Mouse (Mus musculus) midbrain, embryonic 12.5 days (tissue): ENCODE measurements around the gene Stmn1. TPM values are rescaled to one million over a fixed set of nuclear protein-coding genes. Genes with fewer than 3 reads are reported as not detected.
A peak's percentile ranks its signal among the peaks of the same experiment; 100 is the strongest.
"Not testable (repeated sequence)": the region's sequence is repeated elsewhere in the genome, so short reads cannot be mapped to it uniquely, and the experiment has no call there.

Experiments used
- ATAC-seq: fragments of 200-750 bp; cut with Nextera tagmentation; 2 replicates; pipeline ENCODE4 v1.8.0; 2017; ENCODE audit warnings: low read depth, moderate TSS enrichment, moderate library complexity; ENCODE audit not compliant: low FRiP score
- H3K27ac ChIP-seq: fragments of 300-500 bp; sonication (generic); replicated peaks from 2 replicates; pipeline ENCODE4 v1.5.1; 2016; ENCODE audit warnings: mild to moderate bottlenecking
- H3K27me3 ChIP-seq: fragments of 300-500 bp; sonication (generic); 2 replicates; pipeline ENCODE4 v1.6.1; 2016; ENCODE audit warnings: mild to moderate bottlenecking
- H3K36me3 ChIP-seq: fragments of 300-500 bp; sonication (generic); 2 replicates; pipeline ENCODE4 v1.6.1; 2016
- H3K4me1 ChIP-seq: fragments of 300-500 bp; sonication (generic); 2 replicates; pipeline ENCODE4 v1.6.1; 2016
- H3K4me2 ChIP-seq: fragments of 300-500 bp; sonication (generic); replicated peaks from 2 replicates; pipeline ENCODE4 v1.6.1; 2016; ENCODE audit warnings: mild to moderate bottlenecking, moderate library complexity
- H3K4me3 ChIP-seq: fragments of 300-500 bp; sonication (generic); 2 replicates; pipeline ENCODE4 v1.5.1; 2016; ENCODE audit warnings: mild to moderate bottlenecking
- H3K9ac ChIP-seq: fragments of 300-500 bp; sonication (generic); replicated peaks from 2 replicates; pipeline ENCODE4 v1.6.1; 2016; ENCODE audit warnings: mild to moderate bottlenecking, moderate library complexity
- H3K9me3 ChIP-seq: fragments of 300-500 bp; sonication (generic); 2 replicates; pipeline ENCODE4 v1.6.1; 2016; ENCODE audit warnings: mild to moderate bottlenecking
- WGBS: fragments of 180-500 bp; shearing (Covaris S2); methylation state at CpG from one replicate; pipeline ENCODE4 v1.1.7; 2016; 5-methylcytosine and 5-hydroxymethylcytosine counted together
- polyA plus RNA-seq: library from polyadenylated mRNA; unstranded; fragments of >200 nt; fragmentation: Nextera tagmentation; extraction: Ambion mirVana; gene quantifications from 2 replicates; pipeline ENCODE4 v1.2.1, GENCODE M21; 2016

Gene Stmn1
- polyA plus RNA-seq, 1 experiment from 2014 or later: 4,918 TPM

DNA sequence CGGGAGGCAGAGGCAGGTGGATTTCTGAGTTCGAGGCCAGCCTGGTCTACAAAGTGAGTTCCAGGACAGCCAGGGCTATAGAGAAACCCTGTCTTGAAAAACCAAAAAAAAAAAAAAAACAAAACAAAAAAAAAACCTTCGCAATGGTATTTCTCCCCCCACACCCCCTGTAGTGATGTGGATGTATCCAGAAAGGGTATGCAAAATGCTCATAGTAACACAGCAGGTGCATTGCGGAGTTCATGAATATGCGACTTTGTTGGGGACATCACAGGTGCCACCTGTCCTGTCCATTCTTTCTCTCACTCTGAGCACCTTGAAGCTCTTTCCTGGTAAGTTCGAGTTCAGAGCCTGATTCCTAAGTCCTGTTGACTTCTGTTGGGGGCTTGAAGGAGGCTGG, 26.0 kb downstream of the Stmn1 start:
- not testable (repeated sequence) for H3K4me3 ChIP-seq, H3K27ac ChIP-seq, H3K9ac ChIP-seq, H3K4me2 ChIP-seq, ATAC-seq, H3K36me3 ChIP-seq, H3K9me3 ChIP-seq
- H3K27me3 ChIP-seq: peaks cover 24% of the 10 kb centered on the region
- WGBS: 95% methylated on average over 6 of the region's 6 CpGs
- peaks cover 25% of the 10 kb centered on the region for H3K4me1 ChIP-seq

DNA sequence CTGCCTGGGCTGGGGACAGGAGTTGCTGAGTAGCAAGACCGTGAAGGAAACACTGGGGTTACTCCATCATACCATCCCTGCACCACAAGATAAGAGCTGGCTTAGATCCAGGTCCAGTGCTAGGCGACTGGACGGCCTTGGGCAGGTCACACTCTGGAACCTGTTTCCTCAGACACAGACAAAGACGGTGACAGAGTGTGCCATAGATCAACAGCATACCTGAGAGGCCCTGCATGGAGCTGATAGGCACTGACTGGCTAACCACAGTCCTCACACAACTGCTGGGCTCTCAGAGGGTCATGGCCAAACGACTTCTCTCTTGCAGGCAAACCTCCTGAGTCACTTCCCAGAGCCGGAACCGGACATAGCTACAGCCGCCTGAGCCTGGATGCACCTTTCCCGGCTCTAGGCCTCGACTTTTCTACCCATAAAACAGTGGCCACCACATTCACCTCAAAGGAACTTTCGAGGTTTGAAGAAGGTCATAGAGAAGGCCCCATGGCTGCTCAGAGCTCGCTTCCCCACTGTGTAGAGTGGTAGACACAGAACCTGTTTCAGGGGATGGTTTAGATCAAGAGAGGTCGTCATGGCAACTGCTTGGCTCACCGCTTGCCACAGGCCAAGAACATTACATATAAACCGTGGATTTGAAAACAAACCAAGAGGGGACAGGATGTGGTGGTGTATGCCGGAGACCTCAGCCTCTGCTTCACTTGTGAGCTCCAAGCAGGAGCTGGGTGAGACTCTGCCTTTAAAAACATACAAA, 26.8 kb downstream of the Stmn1 start:
- Histone ChIP-seq H3K27ac (no peak overlapping the region), H3K4me2 (no peak overlapping the region), H3K4me3 (no peak overlapping the region), H3K36me3 (no peaks in the 10 kb centered on the region), H3K27me3 (peaks cover 24% of the 10 kb centered on the region), H3K4me1 (peaks cover 25% of the 10 kb centered on the region), H3K9ac (no peak overlapping the region), H3K9me3 (no peaks in the 10 kb centered on the region)
- no peak for ATAC-seq
- WGBS: 74% methylated on average over 16 of the region's 16 CpGs

DNA sequence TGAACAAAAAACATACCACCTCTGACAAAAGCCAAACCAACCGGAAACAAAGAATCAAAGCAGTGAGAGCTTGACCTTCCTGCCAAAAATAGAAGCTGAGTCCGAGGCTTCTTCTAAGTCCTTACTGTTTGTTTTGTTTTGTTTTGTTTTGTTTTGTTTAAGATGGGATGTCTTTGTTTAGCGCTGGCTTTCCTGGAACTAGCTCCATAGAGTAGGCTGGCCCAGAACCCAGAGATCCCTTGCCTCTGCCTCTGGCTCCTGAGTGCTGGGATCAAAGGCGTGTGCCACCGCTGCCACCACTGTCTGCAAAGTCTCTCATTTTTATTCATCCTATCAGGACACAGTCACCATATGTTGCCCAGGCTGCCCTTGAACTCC, 27.4 kb downstream of the Stmn1 start:
- Histone ChIP-seq H3K4me3 (no peak overlapping the region), H3K27me3 (peaks cover 24% of the 10 kb centered on the region), H3K27ac (no peak overlapping the region), H3K36me3 (no peaks in the 10 kb centered on the region), H3K4me1 (peaks cover 25% of the 10 kb centered on the region), H3K9ac (no peak overlapping the region), H3K4me2 (no peak overlapping the region), H3K9me3 (no peaks in the 10 kb centered on the region)
- WGBS: 66% methylated on average over 5 of the region's 5 CpGs
- ATAC-seq: no peak

DNA sequence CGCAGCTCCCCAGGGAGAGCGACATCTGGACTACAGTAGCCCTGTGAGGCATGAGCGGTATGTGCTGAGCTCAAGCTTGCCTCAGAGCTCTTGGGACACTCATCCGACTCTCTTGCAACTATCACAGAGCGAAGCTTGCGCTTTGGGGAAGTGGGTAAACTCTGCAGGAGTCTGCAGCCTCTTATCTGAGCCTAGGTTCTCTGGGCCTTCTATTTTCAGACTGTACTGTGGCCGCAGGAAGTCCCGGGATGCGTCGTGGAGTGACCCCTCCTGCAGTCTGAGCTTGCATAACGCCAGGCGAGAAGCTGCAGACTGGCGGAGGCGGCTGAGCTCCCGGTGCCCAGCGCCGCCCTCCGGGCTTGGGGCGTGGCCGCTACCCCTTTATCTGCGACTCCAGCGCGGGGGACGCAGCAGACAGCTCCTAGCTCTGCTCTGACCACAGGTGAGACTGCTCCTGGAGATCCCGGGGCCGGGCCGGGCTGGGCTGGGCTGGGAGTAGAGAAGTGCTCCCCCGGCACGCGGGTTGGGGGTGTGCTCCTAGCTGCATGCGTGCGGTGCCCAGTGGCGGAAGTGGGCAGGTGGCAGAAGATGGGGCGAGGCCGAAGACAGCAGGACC, 28.6 kb downstream of the Stmn1 start, which contains the start of gene Paqr7:
TSS of gene Paqr7 (plus strand) at position 103 of the 616 bp plus-strand sequence.
- Histone ChIP-seq H3K4me1 (peaks cover 25% of the 10 kb centered on the region), H3K9ac (peak within 1 kb of the TSS; percentile 68), H3K9me3 (no peaks in the 10 kb centered on the region), H3K4me2 (peak within 1 kb of the TSS; percentile 99), H3K36me3 (no peaks in the 10 kb centered on the region), H3K27ac (peak within 1 kb of the TSS; percentile 32), H3K27me3 (peaks cover 24% of the 10 kb centered on the region), H3K4me3 (peak within 1 kb of the TSS; percentile 57)
- 2% methylated on average over 35 of the region's 35 CpGs for WGBS
- ATAC-seq: 0 out of 2 replicates have a peak, but pooled peaks have one; percentile 52

DNA sequence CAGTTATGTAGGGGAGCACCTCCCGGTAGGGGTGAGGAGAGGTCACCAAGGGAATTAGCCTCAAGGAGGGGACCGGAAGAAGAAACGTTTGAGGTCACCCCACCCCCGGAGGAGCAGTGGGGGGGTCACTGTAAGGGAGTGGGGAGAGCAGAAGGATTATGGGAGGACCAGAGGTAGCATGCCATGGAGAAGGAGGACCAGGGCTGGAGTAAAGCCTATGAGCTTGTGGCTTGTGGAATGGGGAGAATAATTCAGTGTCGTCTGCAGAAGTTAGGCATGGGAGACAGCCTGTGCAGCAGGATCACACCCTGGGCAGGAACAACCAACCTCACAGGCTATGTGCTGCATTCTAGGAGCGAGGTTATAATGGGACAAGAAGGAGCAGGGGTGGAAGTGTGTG, 29.1 kb downstream of the Stmn1 start:
- peaks cover 25% of the 10 kb centered on the region for H3K4me1 ChIP-seq
- peak overlapping the region; percentile 68 for H3K9ac ChIP-seq
- H3K4me3 ChIP-seq: peak overlapping the region; percentile 57
- no peaks in the 10 kb centered on the region for H3K36me3 ChIP-seq
- peaks cover 24% of the 10 kb centered on the region for H3K27me3 ChIP-seq
- H3K9me3 ChIP-seq: no peaks in the 10 kb centered on the region
- 0 out of 2 replicates have a peak, but pooled peaks have one; percentile 34 for ATAC-seq
- 11% methylated on average over 6 of the region's 6 CpGs for WGBS
- peak overlapping the region; percentile 99 for H3K4me2 ChIP-seq
- H3K27ac ChIP-seq: 0 out of 2 replicates have a peak overlapping the region, but pooled peaks have one; percentile 15

DNA sequence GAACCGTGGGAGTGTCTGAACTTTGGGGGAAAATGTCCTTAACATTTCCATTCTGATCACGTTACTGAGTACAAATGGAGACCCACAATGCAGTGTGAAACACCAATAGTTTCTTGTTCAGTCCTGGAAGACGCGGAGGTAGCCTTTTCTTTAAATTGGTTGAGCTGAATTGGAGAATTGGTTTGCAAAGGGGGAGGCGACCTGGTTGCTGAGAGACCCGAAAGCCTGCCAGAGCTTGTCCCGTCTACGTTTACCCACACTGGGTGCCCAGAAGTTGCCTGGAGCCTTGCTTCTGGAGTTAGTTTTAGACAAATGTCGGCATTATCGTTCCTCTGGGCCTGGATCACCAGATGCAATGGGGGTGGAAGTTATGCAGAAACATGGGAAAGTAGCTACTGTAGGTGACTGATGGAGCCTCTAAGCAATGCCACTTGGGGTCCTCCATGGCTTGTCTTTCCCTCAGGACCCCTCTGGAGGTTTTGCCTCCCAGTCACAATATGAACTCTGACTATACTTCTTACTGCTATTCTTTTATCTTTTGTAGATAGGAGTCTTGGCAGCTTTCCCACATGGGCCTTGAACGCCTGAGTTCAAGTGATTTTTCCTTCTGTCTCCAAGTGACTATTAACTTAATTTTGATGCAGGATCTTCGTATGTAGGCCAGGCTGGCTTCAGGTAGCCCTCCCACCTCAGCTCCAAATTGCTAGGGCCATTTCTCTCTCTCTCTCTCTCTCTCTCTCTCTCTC, 30.0 kb downstream of the Stmn1 start:
- H3K4me2 ChIP-seq: peak overlapping the region; percentile 99; the same call in 1 of the 2 replicates
- H3K4me3 ChIP-seq: no peak overlapping the region
- H3K27ac ChIP-seq: no peak overlapping the region
- no peak overlapping the region for H3K9ac ChIP-seq
- no peak for ATAC-seq
- WGBS: 74% methylated on average over 12 of the region's 12 CpGs
- peaks cover 25% of the 10 kb centered on the region for H3K4me1 ChIP-seq
- no peaks in the 10 kb centered on the region for H3K9me3 ChIP-seq
- peaks cover 24% of the 10 kb centered on the region for H3K27me3 ChIP-seq
- no peaks in the 10 kb centered on the region for H3K36me3 ChIP-seq

DNA sequence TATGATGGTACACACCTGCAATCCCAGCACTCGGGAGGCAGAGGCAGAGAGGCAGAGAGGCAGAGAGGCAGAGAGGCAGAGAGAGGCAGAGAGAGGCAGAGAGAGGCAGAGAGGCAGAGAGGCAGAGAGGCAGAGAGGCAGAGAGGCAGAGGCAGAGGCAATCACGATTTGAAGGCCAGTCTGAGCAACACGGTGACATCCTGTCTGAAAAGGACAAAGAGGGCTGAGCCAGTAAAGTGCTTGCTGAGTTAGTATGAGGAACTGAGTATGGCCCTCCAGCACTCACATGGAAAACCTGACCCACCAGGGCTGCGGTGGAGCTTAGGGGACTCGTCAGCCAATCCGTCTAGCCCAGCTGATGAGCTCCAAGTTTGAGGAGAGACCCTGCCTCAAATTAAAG, 30.9 kb downstream of the Stmn1 start:
- Histone ChIP-seq H3K4me1 (peaks cover 25% of the 10 kb centered on the region), H3K27me3 (peaks cover 24% of the 10 kb centered on the region)
- H3K4me3 ChIP-seq, H3K36me3 ChIP-seq, H3K9ac ChIP-seq, H3K9me3 ChIP-seq, ATAC-seq, H3K4me2 ChIP-seq, H3K27ac ChIP-seq: not testable (repeated sequence)
- 85% methylated on average over 6 of the region's 6 CpGs for WGBS

DNA sequence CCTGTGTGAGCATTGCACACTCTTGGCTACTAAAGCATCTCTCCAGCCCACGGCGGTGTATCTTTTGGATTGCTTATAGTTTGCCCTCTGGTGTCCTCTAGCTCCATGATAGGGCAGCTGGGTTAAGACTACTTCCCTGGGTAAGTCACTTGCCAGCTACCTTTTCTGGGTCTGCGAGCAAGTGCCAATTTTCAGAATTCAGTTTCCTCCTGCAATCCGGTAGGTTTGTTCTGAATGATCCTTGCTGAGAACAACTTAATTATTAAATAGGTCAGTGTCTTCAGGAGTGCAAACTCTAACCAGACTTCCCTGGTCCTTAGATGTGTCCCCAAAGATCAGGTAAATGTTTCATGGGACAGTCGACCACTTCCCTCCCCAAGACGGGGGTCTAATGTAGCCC, 33.0 kb downstream of the Stmn1 start:
- Histone ChIP-seq H3K4me3 (no peak overlapping the region), H3K9ac (no peak overlapping the region), H3K4me2 (no peak overlapping the region), H3K36me3 (no peaks in the 10 kb centered on the region), H3K27me3 (peaks cover 19% of the 10 kb centered on the region), H3K27ac (no peak overlapping the region), H3K4me1 (peaks cover 15% of the 10 kb centered on the region), H3K9me3 (no peaks in the 10 kb centered on the region)
- no peak for ATAC-seq
- 95% methylated on average over 6 of the region's 6 CpGs for WGBS

DNA sequence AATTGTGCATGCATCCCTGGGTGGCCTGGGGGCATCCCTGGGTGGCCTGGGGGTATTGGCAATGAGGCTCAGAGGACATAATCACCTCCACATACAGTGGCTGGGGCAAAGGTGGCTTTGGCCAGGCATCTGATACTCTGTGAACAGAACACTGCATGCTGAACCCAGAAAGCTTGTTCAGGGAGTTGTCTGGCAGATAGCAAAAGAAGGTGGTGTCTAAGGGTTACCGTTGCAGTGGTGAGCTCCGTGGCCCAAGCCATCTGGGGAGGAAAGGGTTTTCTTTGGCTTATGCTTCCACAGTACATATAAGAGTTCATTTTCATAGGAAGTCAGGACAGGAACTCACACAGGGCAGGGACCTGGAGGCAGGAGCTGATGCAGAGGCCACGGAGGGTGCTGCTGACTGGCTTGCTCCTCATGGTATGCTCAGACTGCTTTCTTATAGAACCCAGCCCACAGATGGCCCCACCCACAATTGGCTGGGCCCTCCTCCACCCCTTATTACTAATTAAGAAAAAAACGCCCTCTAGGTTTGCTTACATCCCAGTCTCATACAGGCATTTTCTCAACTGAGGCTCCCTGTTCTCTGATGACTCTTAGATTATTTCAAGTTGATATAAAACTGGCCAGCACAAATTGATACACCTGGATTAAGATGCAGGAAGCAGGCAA, 35.7 kb downstream of the Stmn1 start:
- H3K9me3 ChIP-seq: no peaks in the 10 kb centered on the region
- no peak for ATAC-seq
- no peak overlapping the region for H3K27ac ChIP-seq
- WGBS: 83% methylated on average over 4 of the region's 4 CpGs
- no peak overlapping the region for H3K4me3 ChIP-seq
- peaks cover 4% of the 10 kb centered on the region; the same call in 1 of the 2 replicates for H3K27me3 ChIP-seq
- H3K9ac ChIP-seq: no peak overlapping the region
- no peaks in the 10 kb centered on the region for H3K4me1 ChIP-seq
- no peaks in the 10 kb centered on the region; the same call in 1 of the 2 replicates for H3K36me3 ChIP-seq
- H3K4me2 ChIP-seq: no peak overlapping the region

DNA sequence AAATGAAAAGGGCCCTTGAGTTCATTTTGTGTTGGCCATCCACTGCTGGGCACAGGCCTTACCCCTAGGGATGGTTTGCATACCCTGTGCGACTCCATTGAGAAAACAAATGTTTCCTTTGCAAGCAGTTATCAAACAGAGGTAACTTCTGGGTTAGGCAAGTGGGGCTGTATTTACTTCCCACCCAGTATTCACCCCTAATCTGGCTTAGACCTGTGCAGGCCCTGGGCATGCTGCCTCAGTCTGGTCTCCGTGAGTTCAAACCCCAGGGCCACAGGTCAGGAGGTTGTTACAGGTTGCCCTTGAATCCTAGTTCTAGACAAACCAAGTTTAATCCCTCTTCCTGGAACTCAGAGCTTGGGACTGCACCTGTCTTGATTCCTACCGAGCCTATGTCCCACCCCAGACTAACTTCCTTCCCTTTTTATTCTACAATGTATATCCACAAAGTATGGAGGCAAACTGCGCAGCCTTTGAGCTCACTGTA, 37.2 kb downstream of the Stmn1 start:
- no peak for ATAC-seq
- Histone ChIP-seq H3K27me3 (peaks cover 4% of the 10 kb centered on the region; the same call in 1 of the 2 replicates), H3K4me3 (no peak overlapping the region), H3K4me1 (no peaks in the 10 kb centered on the region), H3K9ac (no peak overlapping the region), H3K36me3 (no peaks in the 10 kb centered on the region; the same call in 1 of the 2 replicates), H3K9me3 (no peaks in the 10 kb centered on the region), H3K4me2 (no peak overlapping the region), H3K27ac (no peak overlapping the region)
- 93% methylated on average over 4 of the region's 4 CpGs for WGBS

DNA sequence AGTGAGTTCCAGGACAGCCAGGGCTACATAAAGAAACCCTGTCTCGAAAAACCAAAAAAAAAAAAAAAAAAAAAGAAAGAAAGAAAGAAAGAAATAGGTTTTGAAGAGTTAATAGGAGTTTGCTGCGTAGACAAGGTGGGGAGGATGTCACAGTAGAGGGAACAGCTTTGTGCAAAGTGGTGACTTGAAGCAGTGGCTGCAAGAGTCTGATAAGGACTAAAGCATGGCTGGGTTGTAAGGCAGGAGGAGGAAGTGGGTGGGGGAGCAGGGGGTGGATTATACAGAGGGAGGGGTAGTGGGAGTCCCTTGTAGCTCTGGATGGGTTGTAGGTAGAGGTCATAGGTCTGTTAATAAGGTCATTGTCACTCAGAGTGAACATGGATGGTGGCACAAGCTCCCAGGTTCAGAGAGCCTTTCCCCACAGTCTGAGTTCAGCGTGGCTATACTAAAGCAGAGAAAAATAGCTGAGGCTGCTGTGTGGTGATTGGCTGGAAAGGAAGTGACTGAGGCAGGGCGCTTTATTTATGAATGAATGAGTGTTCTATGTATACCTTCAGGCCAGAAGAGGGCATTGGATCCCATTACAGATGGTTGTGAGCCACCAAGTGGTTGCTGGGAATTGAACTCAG, 38.0 kb downstream of the Stmn1 start:
- peaks cover 4% of the 10 kb centered on the region; the same call in 1 of the 2 replicates for H3K27me3 ChIP-seq
- H3K9ac ChIP-seq: no peak overlapping the region
- ATAC-seq: no peak
- peaks cover 1% of the 10 kb centered on the region; the same call in 1 of the 2 replicates for H3K4me1 ChIP-seq
- H3K9me3 ChIP-seq: no peaks in the 10 kb centered on the region
- H3K4me2 ChIP-seq: no peak overlapping the region
- no peak overlapping the region for H3K4me3 ChIP-seq
- no peaks in the 10 kb centered on the region; the same call in 1 of the 2 replicates for H3K36me3 ChIP-seq
- H3K27ac ChIP-seq: no peak overlapping the region
- 74% methylated on average over 3 of the region's 4 CpGs for WGBS
